Mouse (Mus musculus): ENCODE data around the gene Rps3a1. TPM values are rescaled to one million over a fixed set of nuclear protein-coding genes. Genes with fewer than 3 reads are reported as not detected.
"Not testable (repeated sequence)": the region's sequence is repeated elsewhere in the genome, so short reads cannot be mapped to it uniquely, and the experiment has no call there.

Rps3a1 gene
- polyA plus RNA-seq, 1 experiment from 2014 or later: 952 TPM

DNA sequence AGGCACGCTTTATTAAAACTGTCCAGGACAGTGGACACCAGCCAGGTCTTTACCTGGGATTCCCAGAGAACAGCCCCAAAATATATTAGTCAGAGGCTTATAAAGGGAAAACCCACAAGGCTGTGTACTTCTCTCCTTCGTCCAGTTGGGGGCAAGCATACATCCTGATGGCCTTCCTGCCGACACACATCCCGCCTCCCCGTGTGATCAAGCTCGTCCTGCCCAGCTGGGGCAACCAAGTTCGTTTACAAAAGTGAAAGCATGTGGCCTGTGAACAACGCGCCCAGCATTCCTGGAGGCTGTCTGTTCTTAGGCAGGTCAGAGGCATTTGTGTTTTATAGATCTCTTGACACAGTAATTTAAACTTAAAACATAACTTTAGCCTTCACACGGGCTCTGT, 32.4 kb downstream of the Rps3a1 start:
- ATAC-seq: no peak
- 27% methylated on average over 10 of the region's 10 CpGs for WGBS
- H3K36me3 ChIP-seq (ENCODE audit: poor library complexity, severe bottlenecking): no peaks in the 10 kb centered on the region
- H3K27ac ChIP-seq: no peak overlapping the region
- H3K27me3 ChIP-seq: no peaks in the 10 kb centered on the region
- no peak overlapping the region for H3K9ac ChIP-seq
- no peaks in the 10 kb centered on the region for H3K9me3 ChIP-seq (replicated peaks)
- no peaks in the 10 kb centered on the region for H3K4me1 ChIP-seq
- no peak overlapping the region for H3K4me3 ChIP-seq
- H3K4me2 ChIP-seq: no peak overlapping the region

DNA sequence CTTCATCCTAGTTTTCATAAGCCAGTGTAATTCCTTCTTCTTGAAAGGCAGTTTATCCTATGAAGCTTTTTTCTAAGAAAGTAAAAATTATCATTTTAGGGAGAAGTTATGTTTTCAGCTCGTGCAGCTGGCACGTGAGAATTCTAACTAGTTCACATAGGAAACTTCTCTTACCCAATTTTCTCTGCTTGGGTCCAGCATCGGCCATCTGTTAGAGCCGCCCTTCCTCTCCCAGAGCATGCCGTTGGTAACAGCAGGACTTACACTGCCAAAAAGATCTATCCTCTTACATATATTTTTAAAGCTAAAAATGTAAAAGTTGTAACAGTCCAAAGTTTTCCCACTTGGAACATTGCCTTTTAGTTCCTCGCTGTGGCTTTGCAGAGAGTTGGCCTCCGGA, 33.4 kb downstream of the Rps3a1 start:
- no peaks in the 10 kb centered on the region for H3K27me3 ChIP-seq
- H3K27ac ChIP-seq: no peak overlapping the region
- no peak for ATAC-seq
- H3K4me2 ChIP-seq: no peak overlapping the region
- H3K9me3 ChIP-seq (replicated peaks): no peaks in the 10 kb centered on the region
- no peak overlapping the region for H3K9ac ChIP-seq
- no peak overlapping the region for H3K4me3 ChIP-seq
- WGBS: 93% methylated on average over 7 of the region's 7 CpGs
- no peaks in the 10 kb centered on the region for H3K36me3 ChIP-seq (ENCODE audit: poor library complexity, severe bottlenecking)
- H3K4me1 ChIP-seq: no peaks in the 10 kb centered on the region

DNA sequence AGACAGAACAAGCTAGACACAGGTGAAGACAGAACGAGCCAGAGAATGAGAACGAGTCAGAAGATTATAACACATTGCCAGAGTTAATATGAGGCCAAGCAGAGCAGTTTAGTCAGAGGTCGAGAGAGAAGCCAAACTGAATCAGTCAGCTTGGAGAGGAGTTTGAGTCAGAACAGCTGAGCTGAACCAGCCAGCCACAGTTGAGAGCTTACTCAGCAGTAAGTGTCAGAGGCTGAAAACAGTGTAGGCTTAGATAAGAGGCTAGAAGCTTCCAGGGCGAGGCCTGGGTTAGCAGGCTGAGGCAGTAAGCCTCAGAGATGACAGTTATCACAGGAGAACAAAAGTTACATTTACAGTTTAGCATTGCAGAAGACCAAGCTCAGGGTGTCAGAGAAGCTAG, 33.9 kb downstream of the Rps3a1 start:
- no peaks in the 10 kb centered on the region for H3K27me3 ChIP-seq
- H3K36me3 ChIP-seq (ENCODE audit: poor library complexity, severe bottlenecking): no peaks in the 10 kb centered on the region
- H3K4me2 ChIP-seq: no peak overlapping the region
- WGBS: 80% methylated on average over 4 of the region's 4 CpGs
- no peaks in the 10 kb centered on the region for H3K9me3 ChIP-seq (replicated peaks)
- H3K27ac ChIP-seq: no peak overlapping the region
- no peaks in the 10 kb centered on the region for H3K4me1 ChIP-seq
- H3K9ac ChIP-seq: no peak overlapping the region
- no peak overlapping the region for H3K4me3 ChIP-seq
- no peak for ATAC-seq

DNA sequence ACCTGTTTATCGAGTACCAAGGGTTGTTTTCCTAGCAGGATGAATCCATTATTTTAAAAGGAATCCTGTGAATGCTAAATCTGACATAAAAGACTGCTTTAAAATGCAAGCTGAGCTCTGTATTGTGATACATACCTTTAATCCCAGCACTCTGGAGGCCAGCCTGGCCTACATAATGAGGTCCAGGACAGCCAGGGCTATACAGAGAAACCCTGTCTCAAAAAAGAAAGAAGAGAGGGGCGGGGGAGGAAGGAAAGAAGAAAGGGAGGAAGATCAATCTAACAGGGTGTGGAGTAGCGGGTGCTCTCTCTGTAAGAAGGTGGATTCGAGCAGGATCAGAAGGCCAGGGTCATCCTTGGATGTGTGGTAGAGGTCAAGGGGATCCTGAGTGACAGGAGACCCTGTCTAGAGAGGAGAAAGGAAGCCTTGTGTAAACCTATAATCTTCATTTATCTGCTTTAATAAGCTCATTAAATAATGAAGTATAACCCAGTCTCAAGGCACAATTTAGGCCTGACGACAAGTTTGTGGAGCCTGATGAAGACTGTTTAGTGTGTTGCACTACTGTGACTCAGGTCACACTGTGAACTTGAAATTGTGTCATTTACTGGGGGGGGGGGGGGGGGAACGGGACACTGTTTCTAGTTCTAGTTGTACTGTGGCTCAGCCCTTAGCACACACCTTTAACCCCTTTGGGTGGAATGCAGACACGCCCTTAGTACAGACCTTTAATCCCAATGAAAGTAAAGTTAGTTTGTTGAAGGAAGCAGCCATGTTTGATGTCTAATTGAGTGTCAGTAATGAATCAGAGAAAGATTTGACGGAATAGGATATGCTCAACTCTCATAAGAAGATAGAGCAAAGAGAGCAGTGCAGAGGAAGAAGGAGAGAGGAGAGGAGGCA, 34.6 kb downstream of the Rps3a1 start:
- Histone ChIP-seq H3K9ac (no peak overlapping the region), H3K4me1 (no peaks in the 10 kb centered on the region), H3K27me3 (no peaks in the 10 kb centered on the region), H3K36me3 (ENCODE audit: poor library complexity, severe bottlenecking) (no peaks in the 10 kb centered on the region), H3K9me3 (replicated peaks) (no peaks in the 10 kb centered on the region), H3K4me2 (no peak overlapping the region), H3K27ac (no peak overlapping the region), H3K4me3 (no peak overlapping the region)
- 41% methylated on average over 8 of the region's 8 CpGs for WGBS
- peak; percentile 36; the same call in 1 of the 2 replicates for ATAC-seq

DNA sequence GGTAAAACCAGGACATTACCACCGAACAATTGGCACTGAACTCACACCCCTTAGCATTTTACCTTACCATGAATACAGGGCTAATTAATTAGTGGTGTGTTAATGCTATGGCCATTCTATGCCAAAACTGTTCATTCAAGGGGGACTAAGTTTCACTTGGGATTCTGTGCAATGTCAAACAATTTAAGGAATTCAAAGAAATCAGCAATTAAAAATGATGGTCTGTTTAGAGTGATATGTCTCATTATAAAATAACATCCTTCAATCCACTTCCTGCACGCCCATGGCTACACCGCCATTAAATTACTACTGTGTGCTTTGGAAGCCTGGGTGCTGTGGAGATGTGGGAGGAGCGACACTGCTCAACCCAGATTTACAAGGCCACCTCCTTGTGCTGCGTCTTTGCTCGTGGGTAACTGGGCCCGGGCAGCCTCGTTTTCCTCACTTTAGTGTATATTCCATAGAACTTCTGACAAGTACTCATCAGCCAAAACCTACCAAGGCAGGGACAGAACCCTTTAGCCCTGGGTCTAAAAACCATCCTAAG, 36.3 kb downstream of the Rps3a1 start:
- H3K9me3 ChIP-seq (replicated peaks): no peaks in the 10 kb centered on the region
- 66% methylated on average over 8 of the region's 8 CpGs for WGBS
- ATAC-seq: peak; percentile 51; the same call in 1 of the 2 replicates
- no peak overlapping the region for H3K4me3 ChIP-seq
- no peak overlapping the region for H3K27ac ChIP-seq
- H3K4me1 ChIP-seq: no peaks in the 10 kb centered on the region
- no peak overlapping the region for H3K4me2 ChIP-seq
- no peaks in the 10 kb centered on the region for H3K27me3 ChIP-seq
- no peak overlapping the region for H3K9ac ChIP-seq
- no peaks in the 10 kb centered on the region for H3K36me3 ChIP-seq (ENCODE audit: poor library complexity, severe bottlenecking)

DNA sequence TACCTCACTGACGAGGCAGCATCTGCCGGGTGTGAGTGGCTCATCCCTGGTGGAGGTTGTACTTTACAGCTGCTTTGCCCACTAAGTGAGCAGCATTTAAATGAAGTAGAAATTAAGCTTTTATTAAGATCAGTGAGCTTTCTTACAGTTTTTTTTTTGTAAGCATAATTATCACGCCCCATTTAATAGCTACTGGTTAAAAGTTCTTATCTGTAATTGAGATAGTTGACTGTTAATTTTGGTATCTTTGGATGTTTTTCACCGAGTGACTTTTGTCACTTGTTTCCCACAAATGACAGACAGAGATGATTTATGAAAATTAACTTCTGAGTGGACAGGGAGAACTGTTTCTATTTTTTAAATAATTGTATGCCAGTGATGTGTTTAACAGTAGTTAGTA, 37.6 kb downstream of the Rps3a1 start:
- Histone ChIP-seq H3K4me3 (no peak overlapping the region), H3K27ac (no peak overlapping the region), H3K27me3 (no peaks in the 10 kb centered on the region), H3K9me3 (replicated peaks) (no peaks in the 10 kb centered on the region), H3K9ac (no peak overlapping the region), H3K4me2 (no peak overlapping the region), H3K36me3 (ENCODE audit: poor library complexity, severe bottlenecking) (no peaks in the 10 kb centered on the region), H3K4me1 (no peaks in the 10 kb centered on the region)
- ATAC-seq: no peak
- WGBS: 75% methylated on average over 4 of the region's 4 CpGs

DNA sequence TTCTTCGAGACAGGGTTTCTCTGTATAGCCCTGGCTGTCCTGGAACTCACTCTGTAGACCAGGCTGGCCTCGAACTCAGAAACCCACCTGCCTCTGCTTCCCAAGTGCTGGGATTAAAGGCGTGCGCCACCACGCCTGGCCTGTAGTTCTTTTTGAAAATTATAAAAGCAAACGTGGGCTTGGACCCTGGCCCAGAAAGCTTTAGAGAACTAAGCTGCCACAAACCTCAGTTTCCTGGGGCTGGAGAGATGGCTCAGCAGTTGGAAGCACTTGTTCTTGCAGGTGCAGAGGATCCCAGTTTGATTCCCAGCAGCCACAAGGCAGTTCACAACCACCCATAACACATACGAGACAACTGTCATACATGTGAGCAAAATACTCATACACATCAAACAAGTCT, 38.1 kb downstream of the Rps3a1 start:
- not testable (repeated sequence) for H3K9ac ChIP-seq

DNA sequence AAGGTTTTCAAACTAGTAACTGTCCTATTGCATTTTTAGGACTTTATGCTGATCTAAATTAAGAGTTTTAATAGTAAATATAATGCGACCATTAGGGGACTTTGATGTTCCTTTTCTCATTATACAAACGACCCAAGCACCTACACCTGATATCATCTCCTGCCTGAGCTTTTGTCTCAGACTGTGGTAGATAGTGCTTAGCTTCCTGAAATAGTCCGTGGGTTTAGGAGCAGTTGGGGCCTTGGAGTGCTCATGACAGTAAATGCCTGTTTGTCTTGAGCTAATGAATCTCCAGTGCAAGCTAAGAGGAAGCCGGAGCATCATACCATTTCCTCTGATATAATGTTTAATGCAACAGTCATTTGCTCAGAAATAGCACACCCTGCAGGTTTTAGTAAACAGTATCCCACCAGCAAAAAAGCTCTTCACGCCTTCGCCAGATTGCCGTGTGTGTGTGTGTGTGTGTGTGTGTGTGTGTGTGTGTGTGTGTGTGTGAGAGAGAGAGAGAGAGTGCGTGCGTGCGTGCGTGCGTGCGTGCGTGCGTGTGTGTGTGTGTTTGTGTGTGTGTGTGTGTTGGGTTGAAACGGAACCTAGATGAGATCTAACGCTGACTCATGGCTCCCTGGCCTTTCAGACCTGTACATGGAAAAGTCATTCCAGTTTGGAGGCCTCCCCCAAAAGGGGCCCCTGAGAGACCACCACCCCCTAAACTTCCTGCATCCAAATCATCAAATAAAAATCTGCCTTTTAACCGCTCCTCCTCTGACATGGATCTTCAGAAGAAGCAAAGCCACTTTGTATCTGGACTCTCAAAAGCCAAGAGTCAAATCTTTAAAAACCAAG, 38.8 kb downstream of the Rps3a1 start:
- no peak for ATAC-seq
- Histone ChIP-seq H3K4me3 (no peak overlapping the region), H3K36me3 (ENCODE audit: poor library complexity, severe bottlenecking) (no peaks in the 10 kb centered on the region), H3K9ac (no peak overlapping the region), H3K9me3 (replicated peaks) (no peaks in the 10 kb centered on the region), H3K4me1 (no peaks in the 10 kb centered on the region), H3K27ac (no peak overlapping the region), H3K27me3 (no peaks in the 10 kb centered on the region), H3K4me2 (no peak overlapping the region)
- WGBS: 91% methylated on average over 16 of the region's 18 CpGs

More for the DNA sequence above, 38.1 kb downstream of the Rps3a1 start:
- H3K4me2 ChIP-seq; H3K27me3 ChIP-seq; H3K4me3 ChIP-seq; H3K36me3 ChIP-seq (ENCODE audit: poor library complexity, severe bottlenecking); H3K27ac ChIP-seq; H3K9me3 ChIP-seq (replicated peaks); H3K4me1 ChIP-seq; ATAC-seq: not testable (repeated sequence)
- WGBS: 90% methylated on average over 7 of the region's 7 CpGs

DNA sequence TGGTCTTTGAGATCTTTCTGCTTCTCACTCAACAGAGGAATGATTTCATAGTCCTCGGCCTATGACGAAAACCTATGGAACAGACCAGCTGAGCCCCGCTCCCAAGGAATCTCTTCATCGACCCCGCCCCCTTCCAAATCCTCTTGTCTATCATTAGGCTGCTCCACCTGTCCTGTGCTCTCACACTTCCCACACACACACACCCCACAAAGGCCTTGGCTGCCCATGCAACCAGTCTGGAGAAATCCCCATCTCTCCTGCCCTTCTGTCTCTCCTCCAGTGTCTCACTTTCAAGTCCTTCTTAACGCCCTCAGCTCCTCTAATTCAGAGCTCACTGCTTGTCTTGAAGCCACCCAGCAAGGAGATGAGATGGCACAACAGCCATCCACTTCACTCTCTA, 40.5 kb downstream of the Rps3a1 start:
- Histone ChIP-seq H3K9ac (no peak overlapping the region), H3K36me3 (ENCODE audit: poor library complexity, severe bottlenecking) (no peaks in the 10 kb centered on the region), H3K4me1 (no peaks in the 10 kb centered on the region), H3K4me2 (no peak overlapping the region), H3K4me3 (no peak overlapping the region), H3K27ac (no peak overlapping the region), H3K9me3 (replicated peaks) (no peaks in the 10 kb centered on the region), H3K27me3 (no peaks in the 10 kb centered on the region)
- ATAC-seq: no peak
- 79% methylated on average over 6 of the region's 6 CpGs for WGBS

DNA sequence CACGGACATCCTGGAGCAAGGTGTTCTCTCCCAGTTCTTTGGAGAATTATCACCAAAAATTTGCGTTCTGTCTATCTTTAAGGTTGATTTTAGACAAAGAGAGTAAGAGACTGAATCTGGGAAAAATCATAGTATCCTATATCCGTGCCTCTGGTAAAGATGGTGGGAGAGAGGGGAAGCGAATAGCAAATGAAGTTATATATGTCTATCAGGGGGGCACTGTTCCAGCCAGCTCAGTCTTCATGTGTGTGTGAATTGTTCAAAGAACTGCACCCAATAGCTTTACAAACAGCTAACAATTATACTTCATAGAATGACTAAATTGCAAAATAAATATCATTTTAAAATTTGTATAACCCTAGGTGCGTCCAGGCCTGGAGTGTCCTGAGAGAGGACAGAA, 48.6 kb downstream of the Rps3a1 start:
- H3K9me3 ChIP-seq (replicated peaks): no peaks in the 10 kb centered on the region
- H3K27ac ChIP-seq: peak overlapping the region; percentile 11; the same call in 1 of the 2 replicates
- 74% methylated on average over 5 of the region's 5 CpGs for WGBS
- no peak for ATAC-seq
- H3K27me3 ChIP-seq: no peaks in the 10 kb centered on the region
- H3K4me1 ChIP-seq: peaks cover 4% of the 10 kb centered on the region
- H3K4me3 ChIP-seq: no peak overlapping the region
- H3K36me3 ChIP-seq (ENCODE audit: poor library complexity, severe bottlenecking): no peaks in the 10 kb centered on the region
- no peak overlapping the region for H3K4me2 ChIP-seq
- no peak overlapping the region for H3K9ac ChIP-seq

DNA sequence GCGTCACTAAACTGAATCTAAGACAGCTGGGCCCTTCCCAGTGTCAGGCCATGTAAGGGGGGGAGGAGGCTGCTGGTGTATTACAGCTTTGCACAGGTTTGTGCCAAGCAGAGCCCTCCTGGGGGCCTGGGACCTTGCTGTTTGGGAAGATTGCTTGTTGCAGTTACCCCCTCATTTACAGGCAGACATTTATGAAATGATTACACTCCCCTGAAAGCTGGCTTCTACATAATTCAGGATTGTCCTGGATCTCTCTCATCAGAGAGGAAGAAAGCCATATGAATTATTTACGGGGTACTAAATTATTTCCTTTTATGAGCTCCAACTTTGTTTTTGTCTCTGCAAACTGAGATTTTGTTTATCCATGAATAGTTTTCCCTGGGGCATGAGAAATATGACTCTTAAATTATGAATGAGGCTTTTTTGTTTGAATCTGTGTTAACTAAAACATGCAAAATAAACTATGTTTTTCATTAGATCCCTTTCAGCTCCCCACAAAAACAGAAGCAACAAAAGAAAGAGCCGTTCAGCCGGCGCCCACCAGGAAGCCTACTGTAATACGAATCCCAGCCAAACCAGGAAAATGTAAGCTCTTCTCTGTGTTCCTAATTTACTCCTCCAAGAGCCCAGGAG, 49.2 kb downstream of the Rps3a1 start:
- H3K27me3 ChIP-seq: no peaks in the 10 kb centered on the region
- peak overlapping the region; percentile 54; the same call in 1 of the 2 replicates for H3K27ac ChIP-seq
- H3K4me1 ChIP-seq: peaks cover 4% of the 10 kb centered on the region
- no peak overlapping the region for H3K9ac ChIP-seq
- H3K36me3 ChIP-seq (ENCODE audit: poor library complexity, severe bottlenecking): no peaks in the 10 kb centered on the region
- WGBS: 21% methylated on average over 6 of the region's 6 CpGs
- H3K9me3 ChIP-seq (replicated peaks): no peaks in the 10 kb centered on the region
- H3K4me3 ChIP-seq: no peak overlapping the region
- peak; percentile 81 for ATAC-seq
- H3K4me2 ChIP-seq: no peak overlapping the region
